Mouse (Mus musculus) c-Kit-positive CD71-positive TER-119-negative erythroid progenitor cells, embryonic 14.5 days (primary cell): ENCODE data around the gene Rnf145.
A peak's percentile ranks its signal among the peaks of the same experiment; 100 is the strongest.

ENCODE experiments used
- DNase-seq: peaks from one replicate; pipeline ENCODE4 v3.0.0-alpha.2; 2013; ENCODE audit warnings: low read depth

Gene Rnf145

DNA sequence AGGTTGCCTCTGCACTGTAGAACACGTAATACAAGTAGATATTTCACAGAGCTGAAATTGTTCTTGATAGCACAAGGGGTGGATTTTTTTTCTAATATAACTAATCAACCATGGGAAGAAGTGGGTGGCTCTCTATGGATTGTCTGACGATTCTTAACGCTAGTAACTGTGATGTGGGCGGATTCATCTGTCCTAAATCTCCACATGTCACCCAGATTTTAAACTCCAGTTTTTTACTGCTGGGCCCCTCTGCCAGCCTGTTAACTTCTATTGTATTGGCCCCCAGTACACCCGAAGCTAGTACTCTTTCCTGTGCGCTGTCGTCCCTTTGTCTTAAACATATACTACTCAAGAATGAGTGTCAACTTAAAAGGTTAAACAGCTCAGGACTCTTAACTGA lies 8.4 kb upstream of the Rnf145 start:
- no peak for DNase-seq

DNA sequence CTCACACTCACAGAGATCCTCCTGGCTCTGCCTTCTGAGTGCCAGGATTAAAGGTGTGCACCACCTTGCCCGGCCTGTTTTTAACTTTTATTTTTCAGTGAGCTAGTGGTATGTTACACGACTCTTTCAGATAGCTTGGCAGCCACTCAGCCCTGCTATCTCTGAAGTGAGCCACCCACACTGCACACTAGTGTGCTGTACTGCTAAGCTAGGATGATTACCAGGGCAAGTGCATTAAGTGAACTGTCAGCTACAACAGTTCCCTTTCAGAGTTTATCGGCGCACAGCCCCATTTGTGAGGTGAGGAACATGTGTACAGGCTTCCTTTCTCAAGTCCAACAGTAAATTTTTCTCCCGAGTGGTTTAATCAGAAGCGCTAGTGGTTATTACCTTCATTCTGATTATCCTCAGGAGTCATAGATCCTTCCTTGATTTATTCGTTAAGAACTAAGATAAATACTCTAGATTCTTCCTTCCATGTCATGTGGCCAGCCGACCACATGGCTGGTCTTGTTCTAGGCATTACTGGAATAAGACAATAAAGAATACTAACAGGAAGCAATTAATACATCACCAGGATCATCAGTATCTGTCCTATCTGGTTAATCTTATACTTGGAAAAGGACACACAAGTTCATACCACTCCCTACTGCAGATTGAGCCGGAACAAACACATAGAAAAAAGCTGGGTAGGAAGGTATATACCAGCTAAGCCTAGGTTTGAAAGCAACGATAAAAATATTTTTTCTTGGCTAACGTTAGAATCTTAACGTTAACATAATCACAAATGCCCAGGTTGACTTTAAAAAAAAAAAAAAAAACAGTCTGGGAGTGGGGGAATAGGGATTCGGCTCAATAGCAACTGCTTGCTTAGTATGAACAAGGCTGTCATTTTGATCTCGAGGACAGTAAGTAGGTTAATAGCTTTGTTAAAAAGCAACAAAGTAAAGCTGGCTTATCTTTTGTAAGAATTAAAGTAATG lies 6.4 kb upstream of the Rnf145 start:
- no peak for DNase-seq

DNA sequence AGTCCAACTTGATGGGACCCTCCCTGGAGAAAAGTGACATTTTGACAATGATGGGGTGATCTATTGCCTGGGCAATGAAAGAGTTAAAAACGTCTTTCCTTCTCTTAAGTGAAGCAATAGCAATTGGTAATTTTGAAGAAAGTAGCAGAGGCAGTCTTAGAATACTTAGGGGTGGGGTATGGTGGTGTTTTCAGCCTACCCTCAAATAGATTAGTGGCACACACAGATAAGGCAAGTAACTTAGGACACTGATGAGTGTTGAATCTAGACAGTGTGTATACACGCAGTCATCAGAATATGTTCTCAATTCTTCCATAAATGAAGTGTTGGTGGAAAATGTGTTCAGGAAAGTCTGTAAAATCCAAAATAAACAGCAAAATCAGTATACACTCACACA lies 5.7 kb upstream of the Rnf145 start:
- DNase-seq, result no peak

DNA sequence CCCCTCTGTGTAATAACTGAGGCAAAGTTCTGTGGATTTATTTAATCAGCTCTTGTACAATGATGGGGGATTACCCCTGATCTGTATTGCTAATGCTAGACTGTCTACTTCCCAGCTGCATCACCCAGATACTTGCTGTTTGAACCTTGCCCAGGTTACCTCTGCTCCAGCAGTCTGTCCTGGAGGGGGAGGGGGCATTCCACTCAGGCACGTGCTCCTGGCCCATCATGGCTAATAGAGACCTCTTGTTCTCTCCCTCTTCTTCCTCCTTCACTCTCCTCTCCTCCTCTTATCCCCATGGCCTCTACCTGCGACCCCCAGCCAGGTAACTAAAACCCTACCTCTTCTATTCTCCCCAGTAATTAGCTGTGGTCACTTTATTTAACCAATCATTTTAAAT lies 4.1 kb upstream of the Rnf145 start:
- DNase-seq, result no peak

DNA sequence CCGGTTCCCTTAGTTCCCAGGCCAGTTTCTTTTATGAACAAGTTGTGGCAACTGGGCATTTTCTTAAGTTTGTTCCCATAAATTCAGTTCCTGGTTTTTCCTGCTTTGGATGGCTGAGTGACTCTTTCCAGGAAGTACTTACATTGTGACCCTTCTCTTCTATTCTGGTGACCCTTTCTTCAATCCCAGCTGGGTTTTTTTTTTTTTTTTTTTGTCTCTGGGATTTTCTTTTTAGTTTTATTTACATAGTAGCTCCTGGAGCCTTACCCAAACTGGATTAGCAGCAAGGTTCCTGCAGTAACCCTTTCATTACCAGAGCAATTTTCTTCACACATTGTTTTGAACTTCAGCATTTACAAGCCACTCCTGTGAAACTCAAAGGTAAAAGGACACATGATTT lies 2.4 kb upstream of the Rnf145 start:
- DNase-seq, result no peak

DNA sequence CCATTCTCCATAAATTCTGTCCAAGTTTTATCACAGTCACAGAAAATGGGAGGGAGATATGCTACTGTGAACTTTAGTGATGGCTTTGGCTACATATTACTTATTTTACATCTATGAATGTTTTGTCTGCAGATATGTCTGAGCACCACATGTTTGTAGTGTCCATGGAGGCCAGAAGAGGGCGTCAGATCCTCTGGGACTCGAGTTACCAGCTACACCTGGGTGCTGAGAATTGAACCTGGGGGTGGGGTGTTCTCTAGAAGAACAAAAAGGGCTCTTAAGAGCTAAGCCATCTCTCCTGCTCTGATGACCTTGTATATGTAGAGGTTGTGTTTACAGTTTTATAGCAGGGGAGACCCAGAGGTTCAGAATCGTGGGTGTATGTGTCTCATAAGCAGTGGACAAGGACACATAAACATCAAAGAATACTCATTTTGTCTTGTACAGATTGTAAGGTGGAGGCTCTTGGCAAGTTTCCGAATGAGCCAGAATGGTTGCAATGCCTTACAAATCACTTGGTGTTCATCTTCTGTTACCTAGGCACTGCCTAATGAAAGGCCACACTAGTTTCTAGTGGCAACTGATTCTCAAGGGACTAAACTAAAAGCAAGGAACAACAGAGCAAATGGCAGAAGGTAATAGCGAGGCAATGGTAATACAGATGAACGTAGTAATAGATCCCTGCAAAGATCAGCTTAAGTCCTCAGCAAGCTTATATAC lies 1.0 kb upstream of the Rnf145 start:
- DNase-seq, result no peak

GRCm38 (mm10) chr11:44519096-44519949 lies 559 bp downstream of the Rnf145 start:
- DNase-seq, result no peak

DNA sequence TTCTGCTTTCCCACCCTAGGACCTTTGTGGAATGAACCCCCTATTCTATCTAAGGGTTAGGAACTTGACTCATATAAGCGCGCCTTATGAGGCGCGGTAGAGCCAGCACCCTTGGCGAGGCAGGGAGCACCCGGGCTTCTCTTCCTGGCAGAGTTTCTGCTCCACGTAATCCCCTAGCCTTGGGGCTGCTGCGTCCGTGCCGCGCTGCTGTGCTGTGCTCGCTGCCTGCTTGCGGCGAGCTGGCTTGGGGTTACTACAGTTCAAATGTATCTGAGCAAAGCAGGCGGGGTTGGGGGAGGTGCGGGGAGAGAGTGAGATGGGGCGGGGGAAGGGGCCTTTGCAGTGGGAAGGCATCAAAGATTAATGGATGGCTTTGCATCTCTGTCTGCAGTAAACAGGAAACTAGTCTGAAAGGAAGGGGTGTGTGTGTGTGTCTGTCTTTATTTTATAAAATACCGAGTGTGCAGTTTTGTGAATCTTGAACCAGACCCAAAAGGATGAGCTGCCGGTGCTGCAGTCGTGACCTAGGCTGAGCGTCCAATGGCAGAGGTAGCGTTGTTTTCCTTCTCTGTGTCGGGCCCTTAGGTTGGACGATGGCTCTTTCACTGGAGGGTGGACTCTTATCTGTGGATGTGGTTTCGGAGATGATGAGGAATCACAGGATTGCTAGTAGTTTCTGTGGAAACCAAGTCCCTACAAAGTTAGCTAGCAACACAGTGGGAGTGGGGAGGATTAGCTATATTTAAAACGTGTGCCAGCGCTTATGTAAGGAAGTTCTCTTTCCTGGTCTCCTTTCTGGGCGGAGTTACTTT lies 1.4 kb downstream of the Rnf145 start:
- DNase-seq, result no peak

DNA sequence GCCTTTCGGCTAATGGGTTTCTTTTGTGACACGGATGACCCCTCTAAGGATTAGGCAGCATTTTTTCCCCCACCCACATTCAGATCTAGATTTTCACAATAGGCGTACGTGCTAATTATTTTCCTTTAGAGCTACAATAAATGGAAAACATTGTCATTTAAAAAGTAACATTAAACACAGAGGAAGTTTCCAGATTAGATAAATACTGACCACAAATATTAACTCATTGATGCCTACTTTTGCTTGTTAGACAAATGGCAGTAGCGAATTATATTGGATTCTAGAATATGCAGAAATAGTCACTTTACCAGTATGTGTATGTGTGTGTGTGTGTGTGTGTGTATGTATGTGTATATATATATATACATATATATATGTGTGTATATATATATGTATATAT lies 3.8 kb downstream of the Rnf145 start:
- DNase-seq, result no peak

DNA sequence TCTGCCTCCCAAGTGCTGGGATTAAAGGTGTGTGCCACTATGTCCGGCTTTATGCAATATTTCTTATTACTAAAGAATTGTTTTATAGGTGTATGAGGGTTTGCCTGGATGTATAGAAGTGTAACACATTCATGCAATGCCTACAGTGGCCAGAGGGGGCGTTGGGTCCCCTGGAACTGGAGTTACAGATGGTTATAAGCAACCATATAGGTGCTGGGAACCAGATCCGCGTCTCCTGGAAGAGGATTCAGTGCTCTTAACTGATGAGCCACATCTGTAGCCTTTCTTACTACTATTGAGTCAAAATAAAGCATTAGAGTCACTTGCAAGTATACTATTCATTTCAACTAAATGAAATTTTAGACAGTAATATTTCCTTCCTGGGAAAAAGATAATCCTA lies 7.0 kb downstream of the Rnf145 start:
- no peak for DNase-seq

DNA sequence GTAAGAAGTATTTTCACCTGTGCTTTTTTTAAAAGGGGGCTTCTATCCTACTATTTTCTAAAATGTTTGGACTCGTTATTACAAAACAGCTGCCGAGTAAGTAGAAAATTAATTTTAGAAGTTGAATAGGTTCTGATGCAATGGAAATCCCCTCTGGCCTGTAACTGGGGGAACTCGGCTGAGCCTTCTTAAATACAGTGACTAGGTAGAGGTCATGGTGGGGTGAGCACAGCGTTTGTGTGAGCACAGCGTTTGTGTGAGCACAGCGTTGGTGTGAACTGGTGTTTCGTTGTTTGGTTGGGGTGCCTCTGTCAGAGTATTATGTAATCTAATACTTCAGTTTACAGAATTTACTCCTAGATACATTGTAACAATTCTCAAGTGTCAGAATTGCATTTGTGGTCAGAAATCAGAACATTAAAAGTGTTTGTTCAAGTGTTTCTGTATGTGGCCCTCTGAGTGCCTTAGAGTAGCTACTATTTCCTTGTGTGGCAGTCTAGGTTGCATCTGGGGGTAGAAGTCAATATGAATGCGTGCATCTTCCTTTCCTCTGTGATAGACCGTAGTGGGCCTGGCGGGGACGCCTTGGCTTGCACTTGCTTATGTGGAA lies 8.0 kb downstream of the Rnf145 start:
- no peak for DNase-seq

GRCm38 (mm10) chr11:44528560-44529199 lies 9.9 kb downstream of the Rnf145 start:
- no peak for DNase-seq

GRCm38 (mm10) chr11:44529200-44529599 lies 10.4 kb downstream of the Rnf145 start:
- DNase-seq, result peak; percentile 80

DNA sequence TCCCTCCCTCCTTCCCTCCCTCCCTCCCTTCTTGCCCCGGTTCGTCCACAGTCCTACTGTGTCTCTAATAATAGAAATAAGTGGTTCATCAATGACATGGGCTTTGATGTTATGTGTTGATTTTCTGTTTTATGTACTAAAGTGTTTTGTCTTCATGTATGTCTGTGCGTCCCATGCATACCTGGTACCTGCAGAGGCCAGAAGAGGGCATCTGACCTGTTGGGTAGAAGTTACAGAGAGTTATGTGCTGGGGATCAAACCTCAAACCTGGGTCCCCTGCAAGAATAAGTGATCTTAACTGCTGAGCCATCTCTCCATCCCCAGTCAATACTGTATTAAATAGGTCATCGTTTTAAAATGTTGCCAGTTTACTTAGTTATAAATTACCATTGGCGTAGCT lies 11.0 kb downstream of the Rnf145 start:
- DNase-seq, result no peak

DNA sequence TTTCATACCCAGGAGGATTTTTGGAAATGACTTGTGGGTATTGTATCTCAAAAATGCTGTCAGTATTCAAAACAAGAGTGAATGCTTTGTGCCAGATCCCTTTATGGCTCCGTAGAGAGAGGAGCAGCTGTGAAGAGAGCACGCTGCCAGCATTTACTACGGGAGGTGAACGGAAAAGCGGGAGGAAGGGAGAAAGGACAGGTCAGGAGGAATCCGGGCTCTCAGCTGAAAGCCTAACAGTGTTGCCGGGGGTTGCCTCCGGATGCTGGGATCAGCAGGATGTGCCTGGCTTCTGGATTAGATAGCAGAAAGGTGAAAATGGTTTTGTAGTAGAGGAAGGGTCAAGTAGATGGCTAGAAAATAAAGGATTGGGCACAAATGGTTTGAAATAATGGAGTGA lies 11.6 kb downstream of the Rnf145 start:
- DNase-seq, result no peak

DNA sequence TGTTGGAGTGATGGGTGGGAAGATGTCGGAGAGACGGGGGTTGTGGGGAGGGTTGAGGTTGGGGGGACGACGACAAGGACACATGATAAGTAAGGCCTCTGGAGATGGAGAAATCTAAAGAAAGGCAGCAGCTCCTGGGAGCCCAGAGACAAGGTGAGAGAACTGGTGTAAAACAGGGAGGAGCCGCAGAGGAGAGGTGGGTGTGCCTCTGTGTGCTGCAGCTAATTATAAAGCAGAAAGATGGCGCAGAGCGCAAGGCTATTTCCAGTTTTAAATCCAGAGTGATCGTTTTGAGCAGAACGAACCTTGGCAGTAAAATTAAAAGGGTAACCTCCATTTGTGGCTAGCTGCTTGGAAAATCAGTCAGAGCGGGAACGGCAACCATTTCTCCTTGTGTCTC lies 12.1 kb downstream of the Rnf145 start:
- DNase-seq, result no peak

DNA sequence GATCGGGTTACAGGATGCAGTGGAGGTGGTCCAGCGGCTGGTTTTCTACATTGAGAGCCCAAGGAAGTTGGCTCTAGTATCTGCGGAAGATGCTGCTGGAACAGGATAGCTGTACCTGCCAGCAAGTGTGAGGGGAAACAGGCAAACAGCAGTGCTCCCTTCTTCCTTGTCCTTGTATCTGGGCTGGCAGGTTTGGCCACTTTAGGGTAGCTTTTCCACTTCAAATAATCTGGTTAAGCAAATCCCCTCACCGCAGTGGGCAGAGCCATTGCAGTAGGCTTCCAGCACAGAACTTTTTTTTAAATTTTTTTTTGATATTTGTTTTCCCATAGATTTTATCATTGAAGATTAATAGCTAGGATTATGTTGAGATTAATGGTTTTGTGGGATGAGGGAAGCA lies 12.9 kb downstream of the Rnf145 start:
- no peak for DNase-seq

- no peak for DNase-seq
These were observed 14.3 kb downstream of the Rnf145 start for GRCm38 (mm10) chr11:44532846-44533781.

GRCm38 (mm10) chr11:44534999-44535750 lies 16.4 kb downstream of the Rnf145 start:
- DNase-seq, result no peak
